Mouse (Mus musculus) CD4-positive, CD25-positive, alpha-beta regulatory T cell, adult 9 weeks (primary cell): ENCODE data around the gene Olfr693. TPM values are rescaled to one million over a fixed set of nuclear protein-coding genes. Genes with fewer than 3 reads are reported as not detected.

Experiments used
- polyA plus RNA-seq: library from polyadenylated mRNA; unstranded; fragments of 100-300 nt; shearing (Covaris generic); gene quantifications from one replicate; pipeline ENCODE4 v1.2.1, GENCODE M21; 2017

The Olfr693 gene
- not detected for polyA plus RNA-seq

GRCm38 (mm10) chr7:106680484-106680883 lies at the start of gene Olfr693:
TSS of gene Olfr693 (minus strand) at chr7:106680584.

GRCm38 (mm10) chr7:106716296-106716695 lies 35.9 kb upstream of the Olfr693 start, which contains the start of gene Olfr695:
TSS of gene Olfr695 (minus strand) at chr7:106716396.

DNA sequence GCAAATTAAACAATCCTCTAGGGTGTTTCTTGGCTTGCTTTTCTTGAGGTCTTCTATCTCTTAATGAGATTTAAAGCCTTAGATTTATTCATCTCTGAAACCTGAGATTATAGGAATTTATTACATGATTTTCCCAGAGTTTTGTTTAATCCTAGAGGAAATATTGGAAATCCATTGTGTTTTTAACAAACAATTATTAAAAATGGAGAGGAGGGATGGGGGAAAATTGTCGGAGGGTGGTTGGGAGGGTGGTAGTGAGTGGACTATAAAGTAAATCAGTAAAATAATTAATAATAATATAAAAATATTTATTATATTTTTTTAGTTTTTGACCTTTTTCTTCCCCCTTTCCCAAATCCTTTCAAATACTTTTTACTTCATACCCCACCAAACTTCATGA lies 11.3 kb upstream of the Olfr693 start, which contains the start of gene Olfr694:
Olfr694 (minus strand) TSS at position 101 of the 400 bp plus-strand sequence.

Other genes with a start within 250 kb of the Olfr693 start
- gene Olfr694, start 11.2 kb upstream of the Olfr693 start, polyA plus RNA-seq: not detected
- not detected for gene Olfr695, start 35.8 kb upstream of the Olfr693 start, polyA plus RNA-seq
- gene Olfr697, start 61.9 kb upstream of the Olfr693 start, polyA plus RNA-seq: not detected
- gene Olfr698, start 74.8 kb upstream of the Olfr693 start, polyA plus RNA-seq: not detected
- not detected for gene Olfr699, start 112.6 kb upstream of the Olfr693 start, polyA plus RNA-seq
- gene Olfr700, start 128.2 kb upstream of the Olfr693 start, polyA plus RNA-seq: not detected
- not detected for gene Olfr701, start 133.5 kb upstream of the Olfr693 start, polyA plus RNA-seq
- not detected for gene Olfr702, start 153.3 kb upstream of the Olfr693 start, polyA plus RNA-seq
- not detected for gene Olfr703, start 162.8 kb upstream of the Olfr693 start, polyA plus RNA-seq
- gene Olfr704, start 182.6 kb upstream of the Olfr693 start, polyA plus RNA-seq: not detected
- not detected for gene Olfr705, start 196.3 kb upstream of the Olfr693 start, polyA plus RNA-seq
- not detected for gene Olfr706, start 207.6 kb upstream of the Olfr693 start, polyA plus RNA-seq
- not detected for gene Olfr707, start 220.7 kb upstream of the Olfr693 start, polyA plus RNA-seq
- not detected for gene Olfr1532-ps1, start 227.4 kb upstream of the Olfr693 start, polyA plus RNA-seq